Mouse (Mus musculus) cortical plate, adult 2 months (tissue): ENCODE measurements around the gene Nmd3.

Experiments used
- CTCF ChIP-seq: fragments of 200-500 bp; IDR thresholded peaks from 2 replicates; pipeline ENCODE4 v1.5.1; 2011; ENCODE audit warnings: mild to moderate bottlenecking, control low read depth, low read length; ENCODE audit not compliant: insufficient read depth; ENCODE audit errors: extremely low read depth
- POLR2A ChIP-seq: fragments of 200-500 bp; IDR thresholded peaks from 2 replicates; pipeline ENCODE4 v1.6.1; 2011; ENCODE audit warnings: mild to moderate bottlenecking, low read length, control low read depth; ENCODE audit not compliant: insufficient read depth; ENCODE audit errors: extremely low read depth

DNA sequence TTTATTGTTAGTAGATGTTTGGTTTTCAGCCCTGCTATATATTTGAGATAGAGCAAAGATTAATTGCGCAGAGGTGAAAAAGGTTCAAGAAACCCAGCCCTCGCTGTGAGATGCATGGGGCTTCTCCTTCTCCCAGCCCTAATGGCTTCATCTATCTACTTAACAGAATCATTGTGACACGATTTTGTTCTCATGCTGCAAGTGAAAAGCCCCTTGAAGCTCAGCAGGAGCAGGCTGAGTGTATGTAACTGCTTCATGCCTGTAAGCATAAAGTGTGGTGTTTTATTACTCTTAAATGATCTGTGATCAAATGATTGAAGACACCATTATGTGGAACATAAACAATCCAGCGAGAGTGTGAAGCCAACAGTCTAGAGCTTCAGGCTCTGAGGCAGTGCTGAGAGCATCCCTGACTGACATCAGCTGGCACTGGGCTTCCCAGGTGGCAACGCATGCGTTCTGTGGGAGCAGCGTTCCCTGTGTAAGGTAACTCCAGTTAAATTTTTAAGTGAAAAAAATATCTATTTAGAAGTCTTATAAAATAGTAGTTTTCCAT is 79.1 kb downstream of the Nmd3 start:
- TF ChIP-seq CTCF: no peak
- no peak for TF ChIP-seq POLR2A
